Mouse (Mus musculus) heart, postnatal 4 days (tissue): ENCODE measurements around the gene Xpr1. TPM values are rescaled to one million over a fixed set of nuclear protein-coding genes. Genes with fewer than 3 reads are reported as not detected.

ENCODE experiments used
- DNase-seq: peaks from one replicate; pipeline ENCODE4 v3.0.0; 2021
- total RNA-seq, 2 experiments: library from RNA; stranded (reverse); gene quantifications; 2 replicates each; pipeline ENCODE4 v1.2.3; 2021

Gene Xpr1
- total RNA-seq, result 10 to 100 TPM; 40.4 to 40.7 TPM

- DNase-seq, result peak; percentile 97
Observed at GRCm38 (mm10) chr1:155416701-155417677, at the start of gene Xpr1. TSS of gene Xpr1 (minus strand) at chr1:155417415.

GRCm38 (mm10) chr1:155463442-155463841 lies 46.2 kb upstream of the Xpr1 start:
- no peak for DNase-seq

GRCm38 (mm10) chr1:155462582-155462981 lies 45.4 kb upstream of the Xpr1 start:
- DNase-seq, result no peak

- DNase-seq, result no peak
Observed at GRCm38 (mm10) chr1:155457532-155457931, 40.3 kb upstream of the Xpr1 start.

GRCm38 (mm10) chr1:155453180-155453579 lies 36.0 kb upstream of the Xpr1 start:
- peak; percentile 17 for DNase-seq

GRCm38 (mm10) chr1:155448932-155449331 lies 31.7 kb upstream of the Xpr1 start:
- DNase-seq, result no peak

GRCm38 (mm10) chr1:155447277-155447676 lies 30.1 kb upstream of the Xpr1 start:
- no peak for DNase-seq

- no peak for DNase-seq
Observed at GRCm38 (mm10) chr1:155443115-155443514, 25.9 kb upstream of the Xpr1 start.

GRCm38 (mm10) chr1:155442521-155443001 lies 25.3 kb upstream of the Xpr1 start:
- DNase-seq, result no peak

- DNase-seq, result no peak
Observed at GRCm38 (mm10) chr1:155439551-155439950, 22.3 kb upstream of the Xpr1 start.

- DNase-seq, result no peak
Observed at GRCm38 (mm10) chr1:155438525-155438924, 21.3 kb upstream of the Xpr1 start.

GRCm38 (mm10) chr1:155429304-155429703 lies 12.1 kb upstream of the Xpr1 start:
- no peak for DNase-seq

GRCm38 (mm10) chr1:155427126-155427865 lies 10.1 kb upstream of the Xpr1 start:
- no peak for DNase-seq

GRCm38 (mm10) chr1:155425743-155426315 lies 8.6 kb upstream of the Xpr1 start:
- no peak for DNase-seq

GRCm38 (mm10) chr1:155425285-155425684 lies 8.1 kb upstream of the Xpr1 start:
- DNase-seq, result no peak

- no peak for DNase-seq
Observed at GRCm38 (mm10) chr1:155423801-155424200, 6.6 kb upstream of the Xpr1 start.

- no peak for DNase-seq
Observed at GRCm38 (mm10) chr1:155422022-155422421, 4.8 kb upstream of the Xpr1 start.

- DNase-seq, result no peak
Observed at GRCm38 (mm10) chr1:155416147-155416700, 991 bp downstream of the Xpr1 start.

- no peak for DNase-seq
Observed at GRCm38 (mm10) chr1:155415421-155415820, 1.8 kb downstream of the Xpr1 start.

GRCm38 (mm10) chr1:155412705-155413104 lies 4.5 kb downstream of the Xpr1 start:
- no peak for DNase-seq

- no peak for DNase-seq
Observed at GRCm38 (mm10) chr1:155408577-155408966, 8.6 kb downstream of the Xpr1 start.
